Mouse (Mus musculus): ENCODE data around the gene Cacna2d3.

- TF ChIP-seq ZMIZ1 (IDR thresholded peaks at IDR 0.05; ENCODE audit: low read depth, low read length) (no peak), ZC3H11A (IDR thresholded peaks at IDR 0.05; ENCODE audit: low read depth, low read length) (no peak), POLR2A (IDR thresholded peaks at IDR 0.05; ENCODE audit: low read depth, low read length) (no peak), ZNF384 (IDR thresholded peaks at IDR 0.05; ENCODE audit: low read depth, low read length) (no peak), JUN (IDR thresholded peaks at IDR 0.05; ENCODE audit: insufficient read depth, low read depth, low read length) (no peak), EP300 (IDR thresholded peaks at IDR 0.05; ENCODE audit: low read length) (no peak), POLR2AphosphoS2 (IDR thresholded peaks at IDR 0.05; ENCODE audit: low read depth, low read length) (no peak)
Measured at GRCm38 (mm10) chr14:28955181-28955580, 766.5 kb downstream of the Cacna2d3 start.

All from CH12.LX (cell line).